Mouse (Mus musculus): ENCODE data around the gene Ces5a. TPM values are rescaled to one million over a fixed set of nuclear protein-coding genes. Genes with fewer than 3 reads are reported as not detected.
"Not testable (repeated sequence)": the region's sequence is repeated elsewhere in the genome, so short reads cannot be mapped to it uniquely, and the experiment has no call there.

Ces5a gene
- polyA plus RNA-seq, 1 experiment from 2014 or later: 0.17 TPM

DNA sequence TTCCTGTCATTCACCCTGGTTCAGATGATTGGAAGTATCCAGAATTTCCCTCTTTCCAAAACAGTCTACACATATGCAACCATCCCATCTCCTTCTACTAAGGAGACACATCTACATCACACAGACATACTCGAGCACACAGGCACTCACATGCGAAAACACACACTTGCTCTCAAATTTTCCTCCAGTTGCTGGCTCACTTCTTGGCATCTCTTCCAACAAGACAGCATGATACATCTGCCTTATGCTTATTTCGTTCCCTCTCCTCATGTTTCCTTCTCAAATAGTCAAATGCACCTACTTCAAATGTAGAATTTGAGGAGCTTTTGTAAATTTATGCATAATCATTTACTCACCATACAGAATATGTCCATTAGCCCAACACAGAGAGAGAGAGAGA, 33.0 kb downstream of the Ces5a start:
- no peaks in the 10 kb centered on the region for H3K36me3 ChIP-seq (ENCODE audit: insufficient read depth, low read length)
- no peak overlapping the region for H3K27ac ChIP-seq (ENCODE audit: low read length)
- no peaks in the 10 kb centered on the region for H3K9me3 ChIP-seq (ENCODE audit: low read length)
- H3K27me3 ChIP-seq (replicated peaks; ENCODE audit: insufficient read depth, low read length): no peaks in the 10 kb centered on the region
- no peak for ATAC-seq
- H3K9ac ChIP-seq (replicated peaks; ENCODE audit: low read depth): no peak overlapping the region
- DNase-seq (ENCODE audit: low spot score): no peak
- no peaks in the 10 kb centered on the region for H3K4me1 ChIP-seq (ENCODE audit: insufficient read depth, low read depth, low read length)
- 77% methylated on average over 3 of the region's 3 CpGs for WGBS
- TF ChIP-seq EP300 (IDR thresholded peaks at IDR 0.05): no peak
- TF ChIP-seq CTCF (IDR thresholded peaks at IDR 0.05): no peak
- H3K4me2 ChIP-seq (replicated peaks; ENCODE audit: low read depth, low read length): no peak overlapping the region
- H3K4me3 ChIP-seq (ENCODE audit: low read depth, low read length): no peak overlapping the region

DNA sequence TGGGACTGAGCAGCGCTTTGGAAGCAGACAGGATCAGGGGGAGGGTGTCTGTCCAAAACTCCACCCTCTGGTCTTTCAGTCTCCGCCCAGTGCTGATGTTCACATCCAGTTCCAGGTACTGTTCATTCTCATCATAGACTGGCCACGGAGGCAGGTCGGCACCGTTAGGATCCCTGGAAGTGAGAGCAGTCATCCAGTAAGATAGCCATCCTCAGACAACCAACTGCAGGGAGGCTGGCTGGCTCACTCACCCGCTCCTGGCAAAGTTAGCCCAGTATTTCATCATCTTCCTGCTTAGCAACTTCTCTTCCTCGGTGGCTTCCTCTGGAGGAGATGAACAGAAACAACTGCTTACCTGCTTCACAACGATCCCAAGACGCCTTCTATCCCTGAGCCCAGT, 36.2 kb downstream of the Ces5a start:
- H3K27me3 ChIP-seq (replicated peaks; ENCODE audit: insufficient read depth, low read length): no peaks in the 10 kb centered on the region
- WGBS: 33% methylated on average over 9 of the region's 9 CpGs
- H3K36me3 ChIP-seq (ENCODE audit: insufficient read depth, low read length): no peaks in the 10 kb centered on the region
- H3K27ac ChIP-seq (ENCODE audit: low read length): no peak overlapping the region
- TF ChIP-seq EP300 (IDR thresholded peaks at IDR 0.05) (no peak), CTCF (IDR thresholded peaks at IDR 0.05) (no peak)
- H3K4me1 ChIP-seq (ENCODE audit: insufficient read depth, low read depth, low read length): no peaks in the 10 kb centered on the region
- no peak for DNase-seq (ENCODE audit: low spot score)
- H3K4me3 ChIP-seq (ENCODE audit: low read depth, low read length): no peak overlapping the region
- no peaks in the 10 kb centered on the region for H3K9me3 ChIP-seq (ENCODE audit: low read length)
- ATAC-seq: no peak
- H3K4me2 ChIP-seq (replicated peaks; ENCODE audit: low read depth, low read length): no peak overlapping the region
- no peak overlapping the region for H3K9ac ChIP-seq (replicated peaks; ENCODE audit: low read depth)

DNA sequence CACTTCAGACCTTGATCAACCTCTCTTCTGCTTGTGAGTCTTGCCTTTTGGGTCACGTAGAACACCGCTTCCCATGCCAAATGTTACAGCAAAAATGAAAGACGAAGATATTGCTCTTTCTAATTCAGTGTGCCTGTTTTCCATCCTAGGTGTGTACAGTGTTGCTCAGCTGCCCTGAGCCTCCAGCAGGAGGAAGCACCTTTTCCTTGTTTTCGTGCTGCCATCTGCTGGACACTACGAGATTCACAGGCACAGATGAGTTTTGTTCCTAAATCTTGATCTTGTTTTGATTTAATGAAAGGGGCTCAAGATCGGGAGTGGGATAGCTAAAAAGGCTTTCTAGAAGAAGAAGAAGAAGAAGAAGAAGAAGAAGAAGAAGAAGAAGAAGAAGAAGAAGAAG, 40.3 kb downstream of the Ces5a start:
- no peaks in the 10 kb centered on the region for H3K9me3 ChIP-seq (ENCODE audit: low read length)
- H3K4me1 ChIP-seq (ENCODE audit: insufficient read depth, low read depth, low read length): no peaks in the 10 kb centered on the region
- WGBS: 15% methylated on average over 6 of the region's 6 CpGs
- H3K4me3 ChIP-seq (ENCODE audit: low read depth, low read length): no peak overlapping the region
- DNase-seq (ENCODE audit: low spot score): peak; percentile 64
- ATAC-seq: no peak
- no peaks in the 10 kb centered on the region for H3K27me3 ChIP-seq (replicated peaks; ENCODE audit: insufficient read depth, low read length)
- peak; percentile 88 for TF ChIP-seq CTCF (IDR thresholded peaks at IDR 0.05)
- TF ChIP-seq EP300 (IDR thresholded peaks at IDR 0.05): no peak
- no peak overlapping the region for H3K27ac ChIP-seq (ENCODE audit: low read length)
- H3K9ac ChIP-seq (replicated peaks; ENCODE audit: low read depth): no peak overlapping the region
- no peaks in the 10 kb centered on the region for H3K36me3 ChIP-seq (ENCODE audit: insufficient read depth, low read length)
- H3K4me2 ChIP-seq (replicated peaks; ENCODE audit: low read depth, low read length): no peak overlapping the region

DNA sequence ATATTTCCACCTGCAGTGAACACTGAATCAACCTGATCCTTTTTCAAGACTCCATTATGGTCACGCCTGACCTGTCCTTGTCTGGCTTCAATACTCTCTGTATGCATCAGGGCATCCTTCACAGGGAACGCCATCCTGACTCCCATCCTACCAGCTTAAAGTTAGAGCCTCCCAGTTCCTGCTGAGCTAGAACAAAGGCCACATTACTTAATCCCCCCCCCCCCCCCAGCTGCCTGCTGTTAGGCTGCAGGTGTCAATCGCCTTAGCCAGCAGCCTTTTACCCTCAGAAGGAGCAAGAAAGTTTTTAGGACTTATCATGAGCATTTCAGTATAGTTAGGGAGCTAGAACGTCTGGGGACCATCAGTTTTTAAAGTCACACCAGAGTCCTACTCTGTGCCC, 46.9 kb downstream of the Ces5a start:
- Histone ChIP-seq H3K4me2 (replicated peaks; ENCODE audit: low read depth, low read length) (no peak overlapping the region), H3K9ac (replicated peaks; ENCODE audit: low read depth) (no peak overlapping the region), H3K4me3 (ENCODE audit: low read depth, low read length) (no peak overlapping the region), H3K4me1 (ENCODE audit: insufficient read depth, low read depth, low read length) (no peaks in the 10 kb centered on the region), H3K27ac (ENCODE audit: low read length) (no peak overlapping the region), H3K9me3 (ENCODE audit: low read length) (no peaks in the 10 kb centered on the region), H3K27me3 (replicated peaks; ENCODE audit: insufficient read depth, low read length) (no peaks in the 10 kb centered on the region), H3K36me3 (ENCODE audit: insufficient read depth, low read length) (no peaks in the 10 kb centered on the region)
- DNase-seq (ENCODE audit: low spot score): no peak
- WGBS: 16% methylated on average over 4 of the region's 4 CpGs
- TF ChIP-seq CTCF (IDR thresholded peaks at IDR 0.05): no peak
- no peak for TF ChIP-seq EP300 (IDR thresholded peaks at IDR 0.05)
- no peak for ATAC-seq

DNA sequence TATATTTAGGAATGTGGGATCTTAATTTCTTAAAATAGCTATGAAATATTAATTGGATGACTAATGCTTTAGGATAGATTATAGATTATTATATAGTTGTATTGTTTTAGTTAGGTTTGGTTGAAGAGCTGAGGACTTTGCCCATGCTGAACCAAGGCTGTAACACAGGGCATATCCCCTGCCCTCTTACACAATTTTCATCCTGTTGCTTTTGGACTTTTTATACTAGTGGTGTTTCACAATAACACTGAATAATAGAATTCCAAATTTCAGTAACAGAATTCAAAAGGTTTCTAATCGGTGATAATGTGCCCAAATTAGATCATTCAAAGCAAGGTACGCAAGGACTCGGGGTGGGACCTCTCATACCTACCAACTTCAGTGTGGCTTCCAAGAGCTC, 57.4 kb downstream of the Ces5a start:
- ATAC-seq: no peak
- TF ChIP-seq CTCF (IDR thresholded peaks at IDR 0.05): no peak
- TF ChIP-seq EP300 (IDR thresholded peaks at IDR 0.05): no peak
- H3K27me3 ChIP-seq (replicated peaks; ENCODE audit: insufficient read depth, low read length): no peaks in the 10 kb centered on the region
- no peak overlapping the region for H3K4me3 ChIP-seq (ENCODE audit: low read depth, low read length)
- H3K4me2 ChIP-seq (replicated peaks; ENCODE audit: low read depth, low read length): no peak overlapping the region
- no peak for DNase-seq (ENCODE audit: low spot score)
- no peak overlapping the region for H3K9ac ChIP-seq (replicated peaks; ENCODE audit: low read depth)
- H3K27ac ChIP-seq (ENCODE audit: low read length): no peak overlapping the region
- WGBS: 94% methylated on average over 3 of the region's 3 CpGs
- H3K4me1 ChIP-seq (ENCODE audit: insufficient read depth, low read depth, low read length): no peaks in the 10 kb centered on the region
- no peaks in the 10 kb centered on the region for H3K9me3 ChIP-seq (ENCODE audit: low read length)
- H3K36me3 ChIP-seq (ENCODE audit: insufficient read depth, low read length): no peaks in the 10 kb centered on the region

DNA sequence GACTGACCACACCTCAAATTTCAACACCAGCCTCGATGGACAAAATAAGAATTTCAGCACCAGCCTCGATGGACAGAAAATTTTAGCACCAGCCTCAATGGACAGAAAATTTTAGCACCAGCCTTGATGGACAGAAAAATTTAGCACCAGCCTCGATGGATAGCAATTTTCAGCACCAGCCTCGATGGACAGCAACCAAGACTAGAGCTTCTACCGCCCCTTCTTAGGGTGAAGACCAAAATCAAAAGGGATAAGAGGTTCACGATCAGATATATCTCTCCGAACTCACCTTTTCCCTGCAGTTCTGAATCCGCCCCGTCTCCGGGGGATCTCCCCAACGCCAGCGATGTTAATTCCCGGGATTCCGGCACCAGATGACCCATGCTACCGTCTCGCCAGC, 65.9 kb downstream of the Ces5a start:
- H3K27me3 ChIP-seq (replicated peaks; ENCODE audit: insufficient read depth, low read length); H3K27ac ChIP-seq (ENCODE audit: low read length); H3K4me1 ChIP-seq (ENCODE audit: insufficient read depth, low read depth, low read length); H3K4me3 ChIP-seq (ENCODE audit: low read depth, low read length); ATAC-seq; H3K36me3 ChIP-seq (ENCODE audit: insufficient read depth, low read length); H3K9me3 ChIP-seq (ENCODE audit: low read length); H3K4me2 ChIP-seq (replicated peaks; ENCODE audit: low read depth, low read length); H3K9ac ChIP-seq (replicated peaks; ENCODE audit: low read depth); DNase-seq (ENCODE audit: low spot score): not testable (repeated sequence)
- WGBS: 78% methylated on average over 16 of the region's 16 CpGs

DNA sequence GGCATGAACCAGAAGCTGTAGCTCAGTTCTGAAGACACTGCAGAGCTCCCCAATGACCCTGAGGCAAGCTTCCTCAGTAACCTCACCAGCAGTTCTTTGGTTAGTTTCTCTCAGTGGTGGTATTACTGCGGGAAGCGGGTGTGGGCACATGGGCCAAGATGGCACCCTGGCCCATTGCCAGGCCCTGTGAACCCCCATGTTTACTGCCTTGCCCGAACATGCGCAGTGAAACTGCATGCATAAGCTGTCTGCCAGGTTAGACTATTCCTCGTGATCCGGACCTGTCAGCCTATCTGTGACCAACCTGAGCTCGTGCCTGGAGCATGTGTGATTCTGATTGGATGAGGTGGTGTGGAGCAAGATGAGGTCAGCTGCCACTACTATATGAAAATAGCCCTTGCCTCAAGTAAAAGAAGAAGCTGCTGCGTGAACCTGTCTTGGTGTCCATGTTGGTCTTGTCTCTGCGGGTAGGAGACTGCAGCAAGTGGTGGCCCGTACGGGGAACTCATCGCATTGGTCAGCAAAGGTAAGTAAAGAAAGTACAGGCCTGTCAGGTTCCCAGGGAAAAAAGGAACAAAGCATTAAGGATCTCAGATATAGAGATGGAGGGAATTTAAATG, 81.3 kb downstream of the Ces5a start:
- TF ChIP-seq CTCF (IDR thresholded peaks at IDR 0.05) (no peak), EP300 (IDR thresholded peaks at IDR 0.05) (no peak)
- no peak overlapping the region for H3K4me3 ChIP-seq (ENCODE audit: low read depth, low read length)
- DNase-seq (ENCODE audit: low spot score) (no peak), ATAC-seq (no peak)
- WGBS: 93% methylated on average over 12 of the region's 12 CpGs
- H3K4me1 ChIP-seq (ENCODE audit: insufficient read depth, low read depth, low read length): no peaks in the 10 kb centered on the region
- H3K9ac ChIP-seq (replicated peaks; ENCODE audit: low read depth): no peak overlapping the region
- H3K27me3 ChIP-seq (replicated peaks; ENCODE audit: insufficient read depth, low read length): no peaks in the 10 kb centered on the region
- H3K9me3 ChIP-seq (ENCODE audit: low read length): no peaks in the 10 kb centered on the region
- H3K4me2 ChIP-seq (replicated peaks; ENCODE audit: low read depth, low read length): no peak overlapping the region
- H3K27ac ChIP-seq (ENCODE audit: low read length): no peak overlapping the region
- no peaks in the 10 kb centered on the region for H3K36me3 ChIP-seq (ENCODE audit: insufficient read depth, low read length)

Other genes starting within 250 kb of the Ces5a start
- 0.10 TPM in 1 of 2 replicates, not detected in the other for gene Ces1g, start 198.5 kb downstream of the Ces5a start, polyA plus RNA-seq (2015; fragmentation: Nextera tagmentation; extraction: Ambion mirVana)
- gene Ces1h, start 156.1 kb downstream of the Ces5a start, polyA plus RNA-seq (2015; fragmentation: Nextera tagmentation; extraction: Ambion mirVana): not detected in 2 replicates